Mouse (Mus musculus): Measurements from ENCODE around the gene 5830473C10Rik. TPM values are rescaled to one million over a fixed set of nuclear protein-coding genes. Genes with fewer than 3 reads are reported as not detected.
"Not testable (repeated sequence)": the region's sequence is repeated elsewhere in the genome, so short reads cannot be mapped to it uniquely, and the experiment has no call there.

Gene 5830473C10Rik
- polyA plus RNA-seq, 1 experiment from 2014 or later: not detected

DNA sequence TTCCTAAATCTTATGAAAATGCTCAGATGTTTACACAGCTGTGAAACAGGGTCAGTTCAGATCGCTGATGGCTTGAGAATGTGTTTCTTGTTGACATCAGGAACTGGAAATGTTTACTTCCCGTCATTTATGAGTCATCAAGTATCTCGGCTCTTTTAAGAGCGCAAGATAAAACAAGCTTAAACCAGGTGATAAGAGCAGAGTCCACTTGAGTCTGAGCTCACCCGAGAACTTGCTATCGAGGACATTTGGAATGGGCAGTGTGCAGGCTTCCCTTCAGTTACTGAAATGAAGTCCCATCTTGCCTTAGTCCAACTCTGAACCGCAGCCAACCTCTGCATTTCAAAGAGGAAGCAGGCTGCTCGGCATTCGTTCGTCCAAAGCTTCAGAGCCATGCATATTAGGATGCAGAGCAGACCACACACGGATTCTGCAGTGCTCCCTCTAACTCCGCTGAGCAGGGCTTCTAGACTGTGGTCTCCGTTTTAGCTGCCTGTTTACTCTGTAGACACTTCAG is 42.6 kb downstream of the 5830473C10Rik start:
- Histone ChIP-seq H3K27me3 (no peaks in the 10 kb centered on the region), H3K4me3 (replicated peaks) (no peak overlapping the region), H3K36me3 (replicated peaks) (no peaks in the 10 kb centered on the region), H3K4me2 (no peak overlapping the region), H3K9me3 (no peaks in the 10 kb centered on the region), H3K9ac (no peak overlapping the region), H3K4me1 (no peaks in the 10 kb centered on the region), H3K27ac (no peak overlapping the region)
- 78% methylated on average over 13 of the region's 13 CpGs for WGBS
- ATAC-seq (ENCODE audit: low FRiP score): no peak

- Histone ChIP-seq H3K9me3 (no peaks in the 10 kb centered on the region), H3K27ac (no peak overlapping the region), H3K4me1 (no peaks in the 10 kb centered on the region), H3K4me3 (replicated peaks) (no peak overlapping the region), H3K9ac (no peak overlapping the region), H3K36me3 (replicated peaks) (no peaks in the 10 kb centered on the region), H3K27me3 (no peaks in the 10 kb centered on the region), H3K4me2 (no peak overlapping the region)
- no peak for ATAC-seq (ENCODE audit: low FRiP score)
- 90% methylated on average over 11 of the region's 11 CpGs for WGBS
Measured at GRCm38 (mm10) chr5:90608906-90609305, 48.0 kb downstream of the 5830473C10Rik start.

DNA sequence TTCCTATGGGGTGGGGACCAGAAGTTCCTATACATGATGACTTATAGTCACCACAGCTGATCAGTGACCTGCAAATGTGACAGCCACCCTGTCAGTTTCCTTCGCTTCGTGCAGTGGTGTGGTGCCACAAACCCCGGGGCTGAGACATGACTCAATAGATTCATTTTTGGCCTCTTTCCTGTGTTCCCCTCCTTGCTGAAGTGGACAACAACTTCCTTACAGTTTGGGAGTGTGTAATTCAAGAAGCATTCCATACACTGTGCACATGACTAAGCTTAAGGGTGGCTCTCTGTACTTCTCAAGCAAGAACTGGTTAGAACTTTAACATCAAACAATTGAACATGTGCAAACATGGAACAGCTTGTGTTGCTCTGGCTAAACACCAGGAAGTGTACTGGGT is 50.5 kb downstream of the 5830473C10Rik start:
- Histone ChIP-seq H3K9ac (no peak overlapping the region), H3K9me3 (no peaks in the 10 kb centered on the region), H3K4me3 (replicated peaks) (no peak overlapping the region), H3K4me2 (no peak overlapping the region), H3K27ac (no peak overlapping the region), H3K4me1 (no peaks in the 10 kb centered on the region), H3K36me3 (replicated peaks) (no peaks in the 10 kb centered on the region), H3K27me3 (no peaks in the 10 kb centered on the region)
- WGBS: 93% methylated on average over 3 of the region's 3 CpGs
- no peak for ATAC-seq (ENCODE audit: low FRiP score)

DNA sequence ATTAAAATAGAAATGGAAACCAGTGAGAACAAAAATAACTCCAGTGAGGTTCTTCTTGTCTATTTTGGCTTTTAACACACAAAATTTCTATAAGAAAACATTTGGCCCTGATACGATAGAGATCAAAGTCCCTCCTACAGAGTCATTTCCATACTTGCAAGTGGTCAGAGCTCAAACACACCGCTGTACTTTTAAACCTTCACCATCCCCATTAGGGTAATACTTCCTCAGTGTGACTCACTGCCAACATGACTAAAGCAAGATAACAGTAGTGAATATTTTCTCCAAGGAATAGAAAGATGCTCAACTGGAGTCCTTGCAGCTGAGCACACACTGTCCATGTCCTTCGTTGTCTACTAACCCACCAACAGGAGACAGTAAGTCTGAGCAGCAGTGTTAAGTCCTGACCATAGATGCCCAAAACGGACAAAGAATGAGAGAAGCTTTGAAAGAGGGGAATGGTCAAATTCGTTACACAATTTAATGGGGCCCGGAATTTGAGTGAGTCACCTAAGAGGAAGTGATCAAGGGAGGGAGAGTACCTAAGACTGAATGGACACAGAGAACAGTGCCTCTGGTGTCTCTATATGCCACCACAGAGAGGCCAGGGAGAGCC is 51.2 kb downstream of the 5830473C10Rik start:
- Histone ChIP-seq H3K4me2 (no peak overlapping the region), H3K9me3 (no peaks in the 10 kb centered on the region), H3K36me3 (replicated peaks) (no peaks in the 10 kb centered on the region), H3K4me1 (no peaks in the 10 kb centered on the region), H3K9ac (no peak overlapping the region), H3K27me3 (no peaks in the 10 kb centered on the region), H3K4me3 (replicated peaks) (no peak overlapping the region), H3K27ac (no peak overlapping the region)
- WGBS: 82% methylated on average over 6 of the region's 6 CpGs
- ATAC-seq (ENCODE audit: low FRiP score): no peak

- H3K36me3 ChIP-seq (replicated peaks); ATAC-seq (ENCODE audit: low FRiP score); H3K27me3 ChIP-seq; H3K4me3 ChIP-seq (replicated peaks); H3K4me1 ChIP-seq; H3K27ac ChIP-seq; H3K9me3 ChIP-seq; H3K9ac ChIP-seq; H3K4me2 ChIP-seq: not testable (repeated sequence)
- WGBS: 75% methylated on average over 1 of the region's 1 CpGs
Measured at GRCm38 (mm10) chr5:90612751-90613150, 51.8 kb downstream of the 5830473C10Rik start.

GRCm38 (mm10) chr5:90617859-90618258 is 57.0 kb downstream of the 5830473C10Rik start:
- Histone ChIP-seq H3K36me3 (replicated peaks) (no peaks in the 10 kb centered on the region), H3K27ac (no peak overlapping the region), H3K27me3 (no peaks in the 10 kb centered on the region), H3K4me1 (no peaks in the 10 kb centered on the region), H3K4me2 (no peak overlapping the region), H3K4me3 (replicated peaks) (no peak overlapping the region), H3K9me3 (no peaks in the 10 kb centered on the region), H3K9ac (no peak overlapping the region)
- 94% methylated on average over 3 of the region's 3 CpGs for WGBS
- no peak for ATAC-seq (ENCODE audit: low FRiP score)

GRCm38 (mm10) chr5:90621316-90621715 is 60.4 kb downstream of the 5830473C10Rik start:
- WGBS: 93% methylated on average over 2 of the region's 2 CpGs
- Histone ChIP-seq H3K9ac (no peak overlapping the region), H3K27ac (no peak overlapping the region), H3K36me3 (replicated peaks) (no peaks in the 10 kb centered on the region), H3K9me3 (no peaks in the 10 kb centered on the region), H3K27me3 (no peaks in the 10 kb centered on the region), H3K4me3 (replicated peaks) (no peak overlapping the region), H3K4me1 (no peaks in the 10 kb centered on the region), H3K4me2 (no peak overlapping the region)
- no peak for ATAC-seq (ENCODE audit: low FRiP score)

DNA sequence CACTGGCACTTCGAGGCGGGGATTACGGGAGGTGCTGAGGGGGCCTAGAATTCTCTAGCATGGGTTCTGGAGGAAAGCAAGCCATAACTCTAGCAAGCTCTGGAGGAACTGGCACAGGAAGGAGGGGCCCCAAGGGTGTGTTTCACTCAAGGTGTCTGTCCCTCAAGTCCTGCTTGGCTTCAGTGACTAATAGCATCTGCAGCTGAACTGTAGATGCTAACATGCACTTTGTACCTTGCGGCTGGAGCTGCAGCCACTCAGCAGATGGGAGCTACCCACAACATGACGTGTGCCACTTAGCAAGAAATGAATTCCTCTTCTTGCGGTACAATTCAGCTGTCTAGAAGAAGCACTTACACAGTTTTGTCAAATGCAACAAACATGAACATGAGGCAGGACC is 60.8 kb downstream of the 5830473C10Rik start:
- H3K9me3 ChIP-seq: no peaks in the 10 kb centered on the region
- H3K27ac ChIP-seq: no peak overlapping the region
- 90% methylated on average over 6 of the region's 6 CpGs for WGBS
- no peak for ATAC-seq (ENCODE audit: low FRiP score)
- no peaks in the 10 kb centered on the region for H3K4me1 ChIP-seq
- H3K4me3 ChIP-seq (replicated peaks): no peak overlapping the region
- no peaks in the 10 kb centered on the region for H3K27me3 ChIP-seq
- H3K9ac ChIP-seq: no peak overlapping the region
- no peaks in the 10 kb centered on the region for H3K36me3 ChIP-seq (replicated peaks)
- no peak overlapping the region for H3K4me2 ChIP-seq

DNA sequence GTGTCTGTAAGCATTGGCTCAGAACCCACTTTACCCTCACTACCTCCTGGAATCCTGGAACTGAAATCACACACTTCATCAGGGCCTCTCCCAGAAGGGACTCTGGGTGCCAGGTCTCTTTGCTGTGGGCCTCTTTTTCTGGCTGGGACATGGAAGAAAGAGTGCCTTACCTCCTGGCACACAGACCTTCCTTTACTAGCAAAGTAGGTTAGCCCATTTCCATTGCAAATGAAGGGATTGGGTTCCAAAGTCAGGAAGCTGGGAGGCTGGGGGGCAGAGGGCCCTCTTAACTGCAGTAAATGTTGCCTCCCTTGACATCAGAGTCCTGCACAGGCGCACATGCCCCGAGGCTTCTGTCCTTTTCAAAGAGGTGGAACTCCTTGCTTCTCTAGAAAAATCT is 62.3 kb downstream of the 5830473C10Rik start:
- no peak overlapping the region for H3K4me3 ChIP-seq (replicated peaks)
- H3K9ac ChIP-seq: no peak overlapping the region
- no peaks in the 10 kb centered on the region for H3K4me1 ChIP-seq
- no peak overlapping the region for H3K4me2 ChIP-seq
- H3K36me3 ChIP-seq (replicated peaks): no peaks in the 10 kb centered on the region
- no peak for ATAC-seq (ENCODE audit: low FRiP score)
- no peaks in the 10 kb centered on the region for H3K9me3 ChIP-seq
- no peak overlapping the region for H3K27ac ChIP-seq
- H3K27me3 ChIP-seq: no peaks in the 10 kb centered on the region
- 84% methylated on average over 2 of the region's 2 CpGs for WGBS

DNA sequence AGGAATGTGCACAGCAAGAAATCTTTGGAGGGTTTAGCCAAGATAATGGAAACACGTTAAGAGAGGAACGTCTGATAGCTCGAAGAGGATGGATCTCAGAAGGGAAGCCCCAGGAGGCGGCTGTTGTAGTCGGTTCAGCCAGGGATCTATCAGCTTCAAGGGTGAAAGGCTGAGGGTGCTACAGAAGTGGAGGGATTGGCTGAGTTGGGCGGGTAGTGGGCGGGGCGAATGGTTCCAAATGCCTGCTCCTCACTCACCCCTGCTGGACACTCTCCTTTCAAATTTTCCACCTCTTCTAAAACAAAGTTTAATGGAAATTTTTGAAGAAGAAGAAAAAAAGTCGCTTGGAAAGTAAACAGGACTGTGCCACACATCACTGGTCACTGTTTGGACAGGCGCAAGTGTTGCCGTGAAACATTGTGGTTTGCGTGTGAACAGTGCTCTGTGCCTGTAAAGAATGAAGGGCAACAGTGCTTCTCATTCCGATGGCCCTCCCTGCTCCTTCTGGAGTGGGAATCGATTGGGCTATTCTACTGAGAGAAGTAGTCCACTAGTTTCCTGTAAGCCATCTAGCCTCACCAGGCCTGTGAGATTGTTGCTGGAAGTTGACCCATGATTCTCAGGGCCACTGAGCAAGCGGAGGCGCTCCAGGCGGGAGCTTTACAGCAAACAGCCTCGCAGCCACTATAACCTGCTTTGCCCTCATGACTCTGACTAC is 64.0 kb downstream of the 5830473C10Rik start:
- 78% methylated on average over 18 of the region's 18 CpGs for WGBS

DNA sequence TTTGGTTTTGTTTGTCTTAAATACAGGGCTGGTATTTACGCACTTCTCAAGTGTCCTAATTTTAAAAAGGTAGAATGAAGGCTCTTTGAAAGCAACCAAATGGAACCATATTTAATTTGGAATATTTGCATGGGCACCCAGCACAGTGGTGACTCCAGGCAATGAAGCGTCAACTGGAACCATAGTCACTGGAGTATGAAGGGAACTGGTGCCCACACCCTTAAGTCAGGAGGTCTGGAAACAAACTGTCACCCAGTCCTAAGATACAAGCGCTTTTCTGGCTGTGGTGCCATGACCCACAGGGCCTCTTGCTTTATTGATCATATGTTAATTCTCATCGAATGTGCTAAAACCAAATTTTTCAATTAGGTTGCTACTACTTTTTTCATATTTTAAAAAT is 66.5 kb downstream of the 5830473C10Rik start:
- no peaks in the 10 kb centered on the region for H3K9me3 ChIP-seq
- H3K4me1 ChIP-seq: no peaks in the 10 kb centered on the region
- H3K27me3 ChIP-seq: no peaks in the 10 kb centered on the region
- no peak overlapping the region for H3K4me3 ChIP-seq (replicated peaks)
- H3K9ac ChIP-seq: no peak overlapping the region
- ATAC-seq (ENCODE audit: low FRiP score): no peak
- no peak overlapping the region for H3K4me2 ChIP-seq
- WGBS: 94% methylated on average over 4 of the region's 4 CpGs
- H3K36me3 ChIP-seq (replicated peaks): no peaks in the 10 kb centered on the region
- H3K27ac ChIP-seq: no peak overlapping the region

More for the DNA sequence above, 64.0 kb downstream of the 5830473C10Rik start:
- Histone ChIP-seq H3K4me3 (replicated peaks) (no peak overlapping the region), H3K4me1 (no peaks in the 10 kb centered on the region), H3K9me3 (no peaks in the 10 kb centered on the region), H3K4me2 (no peak overlapping the region), H3K27ac (no peak overlapping the region), H3K9ac (no peak overlapping the region), H3K27me3 (no peaks in the 10 kb centered on the region), H3K36me3 (replicated peaks) (no peaks in the 10 kb centered on the region)
- no peak for ATAC-seq (ENCODE audit: low FRiP score)

DNA sequence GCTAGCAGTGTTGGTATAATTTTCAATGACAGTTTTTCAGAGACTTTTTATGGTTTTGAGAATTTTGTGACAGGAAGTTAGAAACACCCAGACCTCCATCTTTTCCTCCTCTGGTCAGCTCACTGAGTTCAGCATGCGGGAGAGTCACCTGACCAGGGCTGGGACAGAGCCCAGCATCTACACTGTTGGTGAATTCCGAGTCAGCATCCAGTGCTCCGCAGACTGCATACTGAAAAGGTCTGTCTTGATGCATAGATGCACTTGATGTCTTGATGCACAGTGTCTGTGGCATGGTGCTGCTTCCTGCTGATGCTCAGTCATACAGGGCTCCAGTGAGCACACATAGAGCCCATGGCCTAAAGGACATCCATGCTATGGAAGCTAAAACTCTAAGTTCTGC is 67.1 kb downstream of the 5830473C10Rik start:
- no peaks in the 10 kb centered on the region for H3K36me3 ChIP-seq (replicated peaks)
- H3K4me3 ChIP-seq (replicated peaks): no peak overlapping the region
- ATAC-seq (ENCODE audit: low FRiP score): no peak
- no peaks in the 10 kb centered on the region for H3K4me1 ChIP-seq
- H3K27ac ChIP-seq: no peak overlapping the region
- WGBS: 80% methylated on average over 3 of the region's 3 CpGs
- no peak overlapping the region for H3K9ac ChIP-seq
- no peak overlapping the region for H3K4me2 ChIP-seq
- H3K27me3 ChIP-seq: no peaks in the 10 kb centered on the region
- no peaks in the 10 kb centered on the region for H3K9me3 ChIP-seq

- Histone ChIP-seq H3K4me3 (replicated peaks) (no peak overlapping the region), H3K27ac (no peak overlapping the region), H3K9me3 (no peaks in the 10 kb centered on the region), H3K27me3 (no peaks in the 10 kb centered on the region), H3K4me2 (no peak overlapping the region), H3K9ac (no peak overlapping the region), H3K36me3 (replicated peaks) (no peaks in the 10 kb centered on the region), H3K4me1 (no peaks in the 10 kb centered on the region)
- no peak for ATAC-seq (ENCODE audit: low FRiP score)
- 90% methylated on average over 1 of the region's 1 CpGs for WGBS
Measured at GRCm38 (mm10) chr5:90628530-90628929, 67.6 kb downstream of the 5830473C10Rik start.
